Mouse (Mus musculus) layer of hippocampus, adult 2 months (tissue): ENCODE measurements around the gene Hdac1. TPM values are rescaled to one million over a fixed set of nuclear protein-coding genes. Genes with fewer than 3 reads are reported as not detected.

Experiments
- DNase-seq, 2 experiments: peaks; one replicate each; pipeline ENCODE4 v3.0.0; 2022; ENCODE audit warnings: low spot score in 2 of 2
- H3K27ac ChIP-seq: fragments of 200-600 bp; 2 replicates; pipeline ENCODE4 v1.8.1; 2022
- H3K4me3 ChIP-seq: fragments of 200-600 bp; 2 replicates; pipeline ENCODE4 v1.8.1; 2022; ENCODE audit warnings: mild to moderate bottlenecking
- CTCF ChIP-seq: fragments of 200-600 bp; conservative IDR thresholded peaks from 2 replicates; pipeline ENCODE4 v1.8.1; 2022; ENCODE audit warnings: antibody characterized with exemption, mild to moderate bottlenecking, moderate library complexity
- total RNA-seq, 2 experiments: library from RNA; stranded (reverse); gene quantifications; 2 replicates each; pipeline ENCODE4 v1.2.3; 2021

Gene Hdac1
- total RNA-seq, 2 experiments from 2014 or later: 48.9 to 49.8 TPM

DNA sequence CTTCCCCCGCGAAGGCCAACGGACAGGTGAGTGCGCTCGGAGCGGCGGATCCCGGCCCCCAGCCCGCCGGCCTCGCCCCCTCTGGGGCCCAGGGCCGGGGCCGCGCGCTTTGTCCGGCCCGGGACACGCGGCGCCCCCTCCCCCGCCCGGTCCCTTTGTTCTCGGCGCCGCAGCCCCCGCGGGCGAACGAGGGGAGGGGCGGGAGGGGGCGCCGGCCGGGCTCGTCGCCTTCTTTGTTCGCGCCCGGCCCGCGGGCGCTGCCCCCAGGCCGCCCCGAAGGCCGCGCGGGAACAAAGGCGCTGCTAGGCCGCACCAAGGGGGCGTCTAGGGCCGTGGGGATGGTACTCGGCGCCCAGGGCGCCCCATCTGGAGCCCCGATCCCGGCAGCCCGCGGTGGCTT, 28.6 kb downstream of the Hdac1 start:
- TF ChIP-seq CTCF: no peak
- peak overlapping the region; percentile 87 for H3K27ac ChIP-seq
- DNase-seq: no peak
- peak overlapping the region; percentile 64 for H3K4me3 ChIP-seq

DNA sequence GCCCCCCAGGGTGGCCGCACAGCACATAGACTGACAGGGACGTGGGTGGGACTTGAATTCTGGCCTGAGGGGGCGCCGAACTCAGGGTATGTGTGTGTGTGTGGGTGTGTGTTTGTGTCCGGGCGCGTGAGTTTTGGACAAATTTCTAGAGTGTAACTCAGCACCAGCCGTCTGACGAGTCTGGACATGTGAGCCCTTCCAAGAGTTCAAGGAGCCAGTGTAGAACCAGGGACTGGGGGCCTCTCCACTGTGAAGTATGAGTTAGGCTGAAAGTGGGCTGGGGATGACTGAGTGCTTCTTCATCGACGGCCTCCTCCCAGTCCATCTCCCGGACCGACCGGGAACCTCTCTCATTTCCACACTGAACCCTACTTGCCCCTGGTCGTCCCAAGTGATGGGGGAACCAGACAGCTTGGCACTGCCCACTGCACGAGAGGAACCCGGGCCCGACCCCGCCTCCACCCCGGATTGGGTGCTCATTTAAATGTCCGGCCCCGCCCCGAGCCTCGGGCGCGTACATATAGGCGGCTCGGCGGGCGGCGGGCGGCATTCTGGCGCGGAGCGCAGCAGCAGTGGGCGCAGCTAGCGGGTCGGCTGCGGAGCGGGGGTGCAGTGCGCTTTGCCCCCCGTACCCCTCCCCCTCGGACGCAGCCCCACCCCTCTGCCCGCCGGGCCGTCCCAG, 29.3 kb downstream of the Hdac1 start, which contains the start of gene Marcksl1:
Gene Marcksl1 (plus strand): TSS at position 496 of the 682 bp plus-strand sequence.
- no peak for TF ChIP-seq CTCF
- peak; percentile 81 for DNase-seq
- H3K27ac ChIP-seq: peak within 1 kb of the TSS; percentile 87

DNA sequence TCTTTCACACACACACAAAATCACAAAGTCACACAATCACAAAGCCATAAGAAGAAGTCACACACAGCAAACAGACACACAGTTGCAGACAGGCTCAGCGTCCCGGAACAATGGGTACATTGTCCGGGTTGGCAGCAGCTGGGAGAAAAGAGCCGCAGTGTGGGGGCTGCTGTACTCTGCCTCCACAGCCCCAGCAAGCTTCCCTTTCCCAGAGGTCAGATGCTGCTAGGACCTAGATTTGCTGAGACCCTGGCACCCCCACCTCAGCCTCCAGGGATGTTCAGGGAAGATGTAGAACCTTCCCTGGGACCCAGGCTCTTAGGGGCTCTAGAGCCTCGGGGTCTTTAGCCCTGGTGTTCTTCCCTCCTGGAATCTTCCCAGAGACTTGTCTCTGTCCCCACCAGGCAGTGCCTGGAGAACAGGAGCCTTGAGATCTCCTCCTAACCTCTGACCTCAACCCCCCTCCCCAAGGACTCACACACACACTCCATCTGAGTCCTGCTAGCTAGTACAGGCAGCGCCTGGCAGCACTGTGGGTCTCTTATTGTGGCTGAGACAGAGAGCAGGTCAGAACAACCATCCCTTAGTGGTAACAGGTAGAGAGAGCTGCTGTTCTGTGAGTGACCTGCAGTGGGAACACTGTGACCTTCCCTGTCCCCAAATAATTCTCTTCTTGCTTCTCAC, 31.0 kb downstream of the Hdac1 start:
- H3K27ac ChIP-seq: peak overlapping the region; percentile 70
- no peak for TF ChIP-seq CTCF
- no peak for DNase-seq
- no peak overlapping the region for H3K4me3 ChIP-seq

More for the DNA sequence above, 29.3 kb downstream of the Hdac1 start, which contains the start of gene Marcksl1:
- H3K4me3 ChIP-seq: peak within 1 kb of the TSS; percentile 64

DNA sequence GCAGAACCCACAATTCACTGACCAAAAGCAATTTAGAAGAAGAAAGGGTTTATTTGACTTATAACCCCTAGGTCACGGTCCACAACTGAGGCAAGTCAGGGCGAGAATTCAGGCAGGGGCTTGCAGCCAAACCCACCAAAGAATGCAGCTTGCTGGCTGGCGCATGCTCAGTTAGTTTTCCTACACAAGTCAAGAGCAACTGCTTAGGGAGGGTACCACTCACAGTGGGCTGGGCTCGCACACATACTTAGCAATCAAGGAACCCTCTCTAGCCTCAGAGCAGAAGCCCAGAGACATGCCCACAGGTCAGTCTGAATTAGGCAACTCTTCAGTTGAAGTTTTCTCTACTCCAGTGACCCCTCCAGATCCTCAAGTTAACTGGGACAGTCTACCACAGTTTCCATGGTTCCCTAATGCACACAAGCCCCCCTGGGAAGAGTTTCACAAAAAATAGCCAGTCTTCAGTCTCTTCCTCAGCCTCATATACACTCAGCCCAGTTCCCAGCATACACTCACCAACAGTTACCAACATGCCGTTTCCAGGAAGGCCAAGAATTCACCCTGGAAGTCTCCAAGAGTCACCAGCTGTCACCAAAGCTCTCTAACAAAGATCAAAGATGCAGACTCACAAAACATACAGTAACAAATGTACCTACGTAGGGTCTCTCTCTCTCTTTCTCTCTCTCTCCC, 31.6 kb downstream of the Hdac1 start:
- H3K4me3 ChIP-seq: no peak overlapping the region
- peak overlapping the region; percentile 70 for H3K27ac ChIP-seq
- TF ChIP-seq CTCF: no peak
- DNase-seq: no peak

DNA sequence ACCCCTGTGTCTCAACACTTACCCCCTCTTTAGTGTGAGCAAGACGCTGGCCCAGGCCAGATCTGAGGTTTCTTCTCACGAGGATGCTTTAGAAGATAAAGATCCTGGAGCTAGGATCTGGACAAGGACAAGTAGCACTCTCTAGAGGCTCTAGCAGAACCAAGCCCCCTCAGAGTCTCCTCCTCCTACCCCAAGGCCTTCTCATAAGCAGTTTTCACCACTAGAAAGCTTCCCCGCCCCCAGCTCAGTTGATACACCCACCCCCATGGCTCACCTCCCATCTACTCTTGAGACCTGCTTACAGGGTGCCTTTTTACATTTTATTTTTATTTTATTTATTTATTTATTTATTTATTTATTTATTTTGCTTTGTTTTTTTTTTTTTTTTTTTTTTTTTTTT, 32.9 kb downstream of the Hdac1 start:
- no peak overlapping the region for H3K27ac ChIP-seq
- no peak for DNase-seq
- TF ChIP-seq CTCF: no peak

DNA sequence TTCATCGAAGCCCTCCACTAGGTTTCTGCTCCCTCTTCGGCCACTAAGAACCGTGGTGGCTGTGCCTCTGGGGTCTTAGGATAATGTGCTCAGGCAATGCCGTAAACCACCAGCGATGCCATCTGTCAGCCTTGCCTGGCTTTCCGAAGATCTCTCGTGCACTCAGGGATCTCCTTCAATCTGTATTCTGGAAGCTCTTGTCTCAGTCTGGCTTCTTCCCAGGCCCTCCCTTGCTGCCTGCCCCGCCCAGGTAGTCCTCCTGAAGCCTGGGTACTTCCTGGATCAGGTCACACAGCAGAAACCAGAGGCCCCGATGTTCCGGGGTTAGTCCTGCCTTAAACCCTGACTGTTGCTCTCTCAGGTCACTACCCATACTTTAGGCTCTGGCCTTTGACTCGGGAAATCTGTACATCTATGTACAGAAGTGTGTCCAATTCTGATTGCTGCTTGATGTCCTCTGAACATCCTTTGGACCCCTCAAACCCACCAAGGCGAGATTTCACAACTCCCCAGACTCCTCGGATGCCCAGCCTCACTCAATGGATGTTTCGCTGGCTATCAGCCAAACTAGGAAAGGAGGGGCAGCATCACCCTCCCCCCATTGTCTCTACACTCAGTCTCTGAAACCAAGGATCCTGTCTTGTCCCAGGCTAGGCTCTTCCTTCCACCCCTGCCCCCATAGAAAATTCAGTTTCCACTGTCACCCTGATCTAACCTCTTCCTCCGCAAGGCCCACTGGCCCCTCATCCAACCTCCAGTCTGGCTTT, 33.5 kb downstream of the Hdac1 start:
- Histone ChIP-seq H3K27ac (no peak overlapping the region), H3K4me3 (no peak overlapping the region)
- no peak for TF ChIP-seq CTCF
- DNase-seq: no peak

More for the DNA sequence above, 32.9 kb downstream of the Hdac1 start:
- no peak overlapping the region for H3K4me3 ChIP-seq

DNA sequence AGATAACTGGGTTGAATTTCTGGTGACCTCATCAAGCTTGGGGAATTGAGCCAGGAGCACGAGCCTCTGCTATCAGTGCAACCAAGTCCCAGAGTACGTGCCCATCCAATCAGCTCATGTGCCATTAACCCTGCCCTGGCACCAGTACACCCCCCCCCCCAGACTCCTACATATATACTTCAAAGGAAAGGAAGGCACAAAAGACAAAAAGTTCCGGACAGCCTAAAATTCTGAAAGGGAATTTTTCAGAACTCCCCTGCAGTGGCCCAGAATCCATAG, 34.3 kb downstream of the Hdac1 start:
- no peak for DNase-seq
- H3K4me3 ChIP-seq: no peak overlapping the region
- TF ChIP-seq CTCF: no peak
- no peak overlapping the region for H3K27ac ChIP-seq

DNA sequence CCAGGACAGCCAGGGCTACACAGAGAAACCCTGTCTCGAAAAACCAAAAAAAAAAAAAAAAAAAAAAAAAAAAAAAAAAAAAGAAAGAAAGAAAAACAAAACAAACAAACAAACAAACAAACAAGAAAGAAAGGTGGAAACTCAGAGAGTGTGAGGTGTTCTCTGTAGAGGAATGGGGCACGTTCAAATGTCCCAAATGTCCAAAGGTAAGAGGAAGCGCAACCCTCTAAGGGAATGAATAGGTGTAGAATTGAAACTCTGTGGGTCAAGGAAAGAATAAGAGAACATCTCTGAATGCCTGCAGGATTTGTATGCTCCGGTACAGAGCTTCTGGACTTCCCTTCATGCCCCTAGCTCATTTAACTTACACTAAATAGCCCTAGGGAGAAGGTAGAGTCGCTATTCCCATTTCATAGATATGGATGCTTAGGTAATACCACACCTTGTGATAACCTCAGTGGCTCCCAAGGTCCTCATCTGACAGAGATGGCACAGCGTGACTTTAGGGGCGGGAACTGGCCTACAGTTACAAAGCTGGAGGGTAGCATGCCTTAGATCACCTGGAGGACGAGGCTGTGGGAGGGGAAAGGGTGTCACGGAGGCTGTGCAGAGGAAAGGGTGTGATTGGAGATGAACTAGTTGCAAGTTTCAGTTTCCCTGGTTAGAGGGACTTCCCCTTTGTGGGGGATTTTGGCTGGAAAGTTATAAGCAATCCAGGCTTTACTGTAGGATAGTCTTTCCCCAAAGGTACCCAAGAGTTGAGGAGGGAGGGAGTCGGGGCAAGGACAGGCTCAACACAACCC, 34.9 kb downstream of the Hdac1 start:
- no peak for DNase-seq
- no peak overlapping the region for H3K27ac ChIP-seq
- H3K4me3 ChIP-seq: no peak overlapping the region
- TF ChIP-seq CTCF: no peak

DNA sequence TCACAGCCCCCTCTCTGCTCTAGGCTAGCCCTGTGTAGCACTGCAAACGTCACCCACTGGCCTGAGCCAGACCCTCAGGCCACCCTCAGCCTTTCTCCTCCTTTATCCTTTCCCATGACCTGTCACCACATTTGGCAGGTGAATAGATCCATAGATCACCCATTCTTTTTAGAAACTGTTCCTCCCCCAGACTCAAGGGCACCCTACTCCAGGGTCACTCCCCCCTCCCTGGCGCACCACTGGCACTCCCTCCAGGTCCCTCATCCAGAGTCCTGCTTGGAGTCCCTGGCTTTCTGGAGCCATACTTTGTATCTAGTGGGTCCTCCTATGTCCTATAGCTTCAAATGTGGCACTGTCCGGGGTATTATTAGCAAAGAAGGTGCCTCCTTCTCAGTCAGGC, 37.0 kb downstream of the Hdac1 start:
- no peak for DNase-seq
- Histone ChIP-seq H3K4me3 (no peak overlapping the region), H3K27ac (no peak overlapping the region)
- no peak for TF ChIP-seq CTCF

DNA sequence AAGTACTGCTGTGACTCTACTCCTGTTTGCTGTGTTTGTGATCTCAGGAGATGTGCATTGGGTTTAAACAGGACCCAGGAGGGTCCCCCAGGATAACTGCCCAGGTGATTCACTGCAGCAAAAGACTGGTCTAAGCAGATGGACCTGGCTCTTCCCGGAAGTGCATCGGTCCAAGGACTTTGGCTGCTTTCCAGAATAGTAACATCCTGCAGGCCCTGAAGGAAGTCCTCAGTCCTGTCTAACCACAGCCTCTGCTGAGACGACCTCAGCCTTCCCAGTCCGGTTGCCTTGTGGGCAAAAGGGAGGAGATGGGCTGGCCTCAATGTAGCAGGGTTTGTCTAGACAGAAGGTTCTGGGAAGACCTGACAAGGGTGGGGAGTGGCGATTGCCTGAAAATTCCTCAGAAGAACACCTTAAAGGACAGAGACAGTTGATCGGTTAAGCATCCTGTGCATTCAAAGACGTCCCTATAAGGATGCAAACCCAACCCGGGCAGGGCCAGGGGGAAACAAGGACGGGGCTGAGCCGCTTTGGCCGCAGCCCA, 39.5 kb downstream of the Hdac1 start:
- Histone ChIP-seq H3K4me3 (no peak overlapping the region), H3K27ac (no peak overlapping the region)
- no peak for DNase-seq
- TF ChIP-seq CTCF: no peak

DNA sequence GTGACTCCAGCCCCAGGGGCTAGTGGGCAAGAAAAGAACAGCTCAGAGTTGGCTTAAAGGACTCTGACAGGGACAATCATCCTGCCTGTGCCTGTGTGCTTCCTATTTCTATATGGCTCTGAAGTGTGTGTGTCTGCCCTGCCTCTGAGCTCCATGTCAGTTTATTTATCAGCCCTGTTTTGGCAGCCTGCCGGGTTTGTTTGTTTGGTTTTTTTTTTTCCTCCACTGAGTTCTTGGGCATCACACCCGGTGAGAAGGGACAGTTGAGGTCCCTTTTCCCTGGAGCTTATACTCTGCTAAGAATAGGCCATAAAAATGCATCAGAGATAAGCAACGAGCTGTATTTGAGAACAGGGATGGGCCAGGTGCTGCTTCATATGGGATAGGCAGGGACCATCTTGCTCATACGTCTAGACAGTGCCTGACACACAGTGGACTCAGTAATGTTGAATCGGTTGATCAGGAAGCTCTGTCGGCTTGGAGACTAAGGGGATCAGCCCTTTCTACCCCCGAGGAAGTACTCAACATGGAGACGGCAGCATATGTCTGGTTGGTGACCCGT, 40.1 kb downstream of the Hdac1 start:
- H3K27ac ChIP-seq: no peak overlapping the region
- TF ChIP-seq CTCF: no peak
- no peak for DNase-seq
- H3K4me3 ChIP-seq: no peak overlapping the region
